Mouse (Mus musculus) heart, adult 2 months (tissue): ENCODE results near the gene Dmrt1. TPM values are rescaled to one million over a fixed set of nuclear protein-coding genes. Genes with fewer than 3 reads are reported as not detected.

Source experiments
- DNase-seq, 2 experiments: peaks; one replicate each; pipeline ENCODE4 v3.0.0; 2021
- H3K27ac ChIP-seq: fragments of 200-600 bp; 2 replicates; pipeline ENCODE4 v1.8.1; 2022
- H3K27me3 ChIP-seq: fragments of 200-500 bp; 2 replicates; pipeline ENCODE4 v1.6.1; 2012; ENCODE audit warnings: mild to moderate bottlenecking, low read length, inconsistent platforms, mixed read lengths; ENCODE audit not compliant: control insufficient read depth, insufficient read depth
- H3K36me3 ChIP-seq: fragments of 200-500 bp; 2 replicates; pipeline ENCODE4 v1.6.1; 2012; ENCODE audit warnings: low read length, inconsistent platforms; ENCODE audit not compliant: control insufficient read depth, insufficient read depth
- H3K4me1 ChIP-seq: fragments of 200-500 bp; 2 replicates; pipeline ENCODE4 v1.6.1; 2011; ENCODE audit warnings: low read length; ENCODE audit not compliant: control insufficient read depth, insufficient read depth
- H3K4me3 ChIP-seq: fragments of 200-600 bp; 2 replicates; pipeline ENCODE4 v1.8.1; 2022
- H3K79me2 ChIP-seq: fragments of 200-500 bp; replicated peaks from 2 replicates; pipeline ENCODE4 v1.6.1; 2012; ENCODE audit warnings: mild to moderate bottlenecking, inconsistent platforms, low read length, moderate library complexity, mixed read lengths; ENCODE audit not compliant: control insufficient read depth, insufficient read depth
- H3K9ac ChIP-seq: fragments of 200-500 bp; 2 replicates; pipeline ENCODE4 v1.6.1; 2012; ENCODE audit warnings: low read depth, mild to moderate bottlenecking, control low read depth, inconsistent platforms, low read length, mixed read lengths
- CTCF ChIP-seq: fragments of 200-600 bp; IDR thresholded peaks from 2 replicates; pipeline ENCODE4 v1.8.1; 2022; ENCODE audit warnings: antibody characterized with exemption, mild to moderate bottlenecking, moderate library complexity
- EP300 ChIP-seq: fragments of 200-500 bp; IDR thresholded peaks from 2 replicates; pipeline ENCODE4 v1.6.1; 2011; ENCODE audit warnings: low read depth, low read length, control low read depth; ENCODE audit not compliant: insufficient read depth
- POLR2A ChIP-seq: fragments of 200-500 bp; IDR thresholded peaks from 2 replicates; pipeline ENCODE4 v1.6.1; 2011; ENCODE audit warnings: mild to moderate bottlenecking, low read depth, low read length, control low read depth; ENCODE audit not compliant: insufficient read depth
- WGBS: fragments of 180-500 bp; shearing (Covaris S2); methylation state at CpG from one replicate; pipeline ENCODE4 v1.1.7; 2018; 5-methylcytosine and 5-hydroxymethylcytosine counted together
- intact Hi-C: fragments of 180-260 bp; cut with DNase I; formaldehyde crosslinking; loops from one replicate; pipeline ENCODE4 v1.15.1; 2025
- polyA plus RNA-seq: library from polyadenylated mRNA; depleted of rRNA; stranded (reverse); fragments of >200 nt; gene quantifications from 2 replicates; pipeline ENCODE4 v1.2.3, GENCODE M21; 2012
- total RNA-seq, 2 experiments: library from RNA; stranded (reverse); gene quantifications; 2 replicates each; pipeline ENCODE4 v1.2.3; 2021

The Dmrt1 gene
- total and polyA plus RNA-seq, 3 experiments, result not detected

DNA sequence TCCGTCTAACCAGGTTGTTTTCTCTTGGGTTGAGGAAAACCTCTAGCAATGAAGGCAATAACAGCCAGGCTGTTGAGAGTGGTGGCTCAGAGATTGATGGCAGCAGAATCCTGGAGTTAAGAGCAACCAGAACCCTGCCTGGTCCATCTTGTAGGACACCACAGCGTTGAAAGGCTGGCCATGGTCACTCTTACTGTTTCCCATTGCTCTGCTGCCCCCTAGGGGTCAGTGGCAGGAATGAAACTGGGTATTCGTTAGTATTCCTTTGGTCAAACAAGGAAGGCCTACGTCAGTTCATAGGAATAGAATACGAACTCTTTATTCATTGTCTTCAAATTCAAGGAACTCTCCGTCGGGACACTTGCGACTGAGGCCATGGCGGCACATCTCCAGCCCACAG lies 123.1 kb downstream of the Dmrt1 start:
- intact Hi-C loops, result loop anchor here (1.0 to 10.0 kb wide), 4 partner anchors 83 to 670 kb away; no protein-coding TSS in a partner anchor
- H3K4me3 ChIP-seq, result no peak overlapping the region
- peaks cover 4% of the 10 kb centered on the region; the same call in 1 of the 2 replicates for H3K27me3 ChIP-seq
- no peaks in the 10 kb centered on the region for H3K79me2 ChIP-seq
- TF ChIP-seq EP300 (no peak), CTCF (peak; percentile 99), POLR2A (no peak)
- no peaks in the 10 kb centered on the region for H3K4me1 ChIP-seq
- H3K27ac ChIP-seq, result no peak overlapping the region
- peak; percentile 42 to 63 for DNase-seq
- WGBS, result 16% methylated on average over 9 of the region's 9 CpGs
- H3K9ac ChIP-seq, result no peak overlapping the region
- H3K36me3 ChIP-seq, result no peaks in the 10 kb centered on the region

DNA sequence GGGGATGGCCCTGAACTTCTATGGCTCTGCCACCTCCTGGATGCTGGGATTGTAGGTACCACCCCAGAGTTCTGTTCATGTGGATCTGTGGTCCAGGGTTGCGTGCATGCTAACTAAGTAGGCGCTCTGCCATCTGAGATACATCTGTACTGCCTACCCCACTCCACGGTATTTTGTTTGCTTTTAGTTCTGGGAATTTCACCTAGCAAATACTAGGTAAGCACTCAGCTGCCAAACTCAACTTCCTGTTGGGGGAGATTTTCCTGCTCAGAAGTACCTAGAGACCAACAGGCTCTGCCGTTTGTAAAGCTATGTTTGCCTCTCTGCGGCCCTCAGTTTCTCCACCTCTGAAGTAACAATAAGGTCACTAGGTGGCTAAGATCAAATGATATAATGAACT lies 129.7 kb downstream of the Dmrt1 start:
- no peak overlapping the region for H3K9ac ChIP-seq
- H3K27me3 ChIP-seq, result no peaks in the 10 kb centered on the region
- 82% methylated on average over 5 of the region's 5 CpGs for WGBS
- no peak for TF ChIP-seq POLR2A
- TF ChIP-seq CTCF, result no peak
- TF ChIP-seq EP300, result no peak
- H3K27ac ChIP-seq, result no peak overlapping the region
- H3K4me3 ChIP-seq, result no peak overlapping the region
- DNase-seq, result no peak
- H3K4me1 ChIP-seq, result no peaks in the 10 kb centered on the region
- no peaks in the 10 kb centered on the region for H3K79me2 ChIP-seq
- intact Hi-C loops, result loop anchor here (2.0 kb wide), 1 partner anchor 88 kb away; no protein-coding TSS in a partner anchor
- no peaks in the 10 kb centered on the region for H3K36me3 ChIP-seq

DNA sequence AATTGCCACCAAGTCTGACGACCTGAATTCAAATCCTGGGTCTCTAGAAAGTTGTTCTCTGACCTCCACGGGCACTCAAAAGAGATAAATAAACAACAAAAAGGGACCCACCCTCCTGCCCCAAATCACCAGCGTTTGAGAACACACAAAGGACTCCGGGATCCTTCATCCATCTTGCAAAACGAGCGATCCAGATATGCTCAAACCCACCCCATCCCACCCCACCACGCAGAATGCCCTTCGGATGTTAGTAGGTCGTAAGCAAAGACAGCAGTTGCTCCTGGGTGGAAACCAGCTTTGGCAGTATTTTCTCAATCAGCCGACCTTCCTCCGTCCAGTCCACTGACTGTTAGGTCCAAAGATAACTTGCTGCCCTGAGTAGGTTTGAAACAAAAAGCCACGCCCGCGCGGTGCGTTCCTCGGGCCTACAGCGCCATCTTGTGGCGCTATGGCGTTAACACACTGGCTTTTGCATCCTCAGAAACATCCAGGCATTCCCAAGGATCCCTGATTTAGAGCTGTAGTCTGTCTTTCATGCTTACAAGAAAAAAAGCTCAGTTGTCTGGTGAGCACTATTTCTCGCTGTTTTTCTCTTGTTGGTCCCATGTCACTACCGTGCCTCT lies 130.3 kb downstream of the Dmrt1 start:
- Histone ChIP-seq H3K4me1 (no peaks in the 10 kb centered on the region), H3K79me2 (no peaks in the 10 kb centered on the region), H3K36me3 (no peaks in the 10 kb centered on the region), H3K9ac (no peak overlapping the region), H3K4me3 (no peak overlapping the region), H3K27me3 (no peaks in the 10 kb centered on the region), H3K27ac (no peak overlapping the region)
- TF ChIP-seq EP300 (0 out of 2 replicates have a peak, but pooled peaks have one; percentile 30), CTCF (peak; percentile 92), POLR2A (no peak)
- 15% methylated on average over 22 of the region's 22 CpGs for WGBS
- peak; percentile 46 to 64 for DNase-seq
- intact Hi-C loops, result loop anchor here (2.0 kb wide), 1 partner anchor 89 kb away; no protein-coding TSS in a partner anchor

DNA sequence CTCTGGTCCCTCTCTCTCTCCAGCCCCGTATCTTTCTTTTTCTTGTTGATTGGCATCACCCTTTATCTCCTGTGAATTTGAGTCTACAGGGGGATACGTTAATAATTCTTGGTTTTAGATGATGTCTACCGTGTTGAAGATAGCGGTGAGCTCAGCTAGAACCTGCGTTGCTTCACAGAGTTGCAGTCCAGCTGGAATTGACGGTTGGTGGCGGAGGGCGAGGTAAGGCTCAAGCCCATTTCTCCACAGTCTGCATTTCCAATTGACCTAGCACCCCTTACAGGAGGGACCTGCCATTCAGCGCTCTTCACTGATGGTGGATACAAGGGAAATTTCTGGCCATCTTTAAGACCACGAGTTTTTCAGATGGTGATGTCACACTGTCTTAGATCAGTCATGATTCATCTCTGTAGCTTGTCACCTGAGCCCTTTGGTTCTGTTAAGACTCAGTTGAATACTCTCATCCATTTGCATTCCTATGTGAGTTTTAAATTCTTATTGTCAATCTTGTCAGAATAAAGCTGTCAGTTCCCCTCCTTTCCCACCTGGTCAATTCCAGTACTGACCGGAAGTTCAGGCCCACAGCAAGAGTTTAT lies 133.4 kb downstream of the Dmrt1 start:
- Histone ChIP-seq H3K36me3 (no peaks in the 10 kb centered on the region), H3K79me2 (no peaks in the 10 kb centered on the region), H3K27me3 (no peaks in the 10 kb centered on the region), H3K9ac (no peak overlapping the region), H3K4me3 (no peak overlapping the region), H3K4me1 (no peaks in the 10 kb centered on the region), H3K27ac (no peak overlapping the region)
- 67% methylated on average over 11 of the region's 11 CpGs for WGBS
- intact Hi-C loops, result no loop called here
- TF ChIP-seq EP300, result no peak
- TF ChIP-seq POLR2A, result no peak
- no peak for TF ChIP-seq CTCF
- DNase-seq, result no peak

DNA sequence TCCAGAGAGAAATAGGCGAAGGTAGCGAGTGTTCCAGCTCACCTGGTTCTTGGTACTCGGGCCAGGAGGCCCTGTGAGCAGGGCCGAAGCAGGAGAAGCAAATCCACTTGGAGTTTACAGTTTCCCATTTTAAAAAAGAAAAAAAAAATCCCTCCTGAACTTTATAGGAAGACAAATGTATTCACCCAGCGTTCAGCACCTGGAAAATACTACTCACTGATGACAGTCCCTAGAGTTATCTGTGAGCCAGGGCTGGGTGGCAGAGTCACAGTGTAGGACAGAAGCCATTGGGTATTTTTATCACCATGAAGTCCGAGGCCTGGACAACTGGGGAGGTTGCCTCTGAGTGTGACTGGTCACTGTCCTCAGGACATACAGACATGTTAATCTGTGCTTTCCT lies 136.4 kb downstream of the Dmrt1 start:
- Histone ChIP-seq H3K36me3 (no peaks in the 10 kb centered on the region), H3K9ac (no peak overlapping the region), H3K27me3 (no peaks in the 10 kb centered on the region), H3K79me2 (no peaks in the 10 kb centered on the region), H3K4me3 (no peak overlapping the region), H3K27ac (no peak overlapping the region), H3K4me1 (no peaks in the 10 kb centered on the region)
- intact Hi-C loops, result no loop called here
- no peak for DNase-seq
- 74% methylated on average over 6 of the region's 6 CpGs for WGBS
- TF ChIP-seq EP300 (no peak), POLR2A (no peak), CTCF (no peak)

DNA sequence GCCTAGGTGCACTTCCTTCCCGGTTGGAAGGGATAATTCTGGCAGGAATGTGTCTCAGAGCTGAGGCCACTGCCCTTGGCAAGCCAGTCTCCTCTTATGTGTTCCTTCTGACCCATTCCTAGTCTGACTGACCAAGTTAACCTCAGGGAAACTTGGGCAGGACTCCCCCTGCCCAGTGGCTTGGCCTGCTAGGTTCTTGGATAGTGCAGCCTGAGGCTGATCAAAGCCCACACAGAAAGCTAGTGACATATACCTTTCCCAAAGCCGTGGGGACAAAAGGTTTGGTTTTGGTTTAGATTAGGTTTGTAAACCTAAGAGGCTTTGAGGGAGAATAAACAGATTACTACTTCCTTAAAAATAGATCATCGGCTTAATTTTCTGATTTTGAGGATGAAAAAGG lies 141.7 kb downstream of the Dmrt1 start:
- DNase-seq, result no peak
- Histone ChIP-seq H3K27me3 (no peaks in the 10 kb centered on the region), H3K27ac (no peak overlapping the region), H3K36me3 (no peaks in the 10 kb centered on the region), H3K4me3 (no peak overlapping the region), H3K9ac (no peak overlapping the region), H3K79me2 (no peaks in the 10 kb centered on the region), H3K4me1 (no peaks in the 10 kb centered on the region)
- WGBS, result 62% methylated on average over 3 of the region's 3 CpGs
- no peak for TF ChIP-seq POLR2A
- no peak for TF ChIP-seq EP300
- intact Hi-C loops, result no loop called here
